8 mouse cellular contexts compared by ENCODE assay signal in the genomic region with DNA sequence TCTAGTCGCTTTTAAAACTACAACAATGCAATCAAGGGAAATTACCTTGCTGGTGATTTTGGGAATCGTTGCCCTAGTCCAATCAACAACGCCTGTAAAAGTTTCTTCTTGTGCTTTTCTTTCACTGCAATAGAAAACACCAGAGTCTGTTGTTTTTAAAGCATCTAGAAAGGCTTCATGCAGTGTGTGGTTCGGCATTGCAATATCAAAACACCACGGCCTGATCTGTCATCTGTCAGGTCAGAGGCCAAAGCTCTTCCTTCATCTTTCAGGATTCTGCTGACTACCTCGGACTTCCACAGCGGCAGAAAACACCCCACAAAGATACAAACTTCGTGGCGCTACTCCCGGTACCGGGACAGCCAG. TPM values are rescaled to one million over a fixed set of nuclear protein-coding genes. Genes with fewer than 3 reads are reported as not detected.
DNase-seq lines count a peak whose midpoint lies in the region; ATAC-seq lines count a peak whose summit lies in the region.

No protein-coding gene starts in this region.

- DNase-seq in 3T3-L1 (ENCODE audit: low read depth, low spot score) = peak; percentile 61
- no peak for DNase-seq in forebrain, embryonic 11.5 days (ENCODE audit: low spot score)
- DNase-seq in right cerebral cortex, postnatal 4 days = no peak
- no peak for DNase-seq in gastrocnemius, postnatal 10 days
- no peak for DNase-seq in thymus, postnatal 4 days

- peak overlapping the region; percentile 89 for H3K9ac ChIP-seq in forebrain, embryonic 11.5 days (ENCODE audit: low read length)
- H3K9ac ChIP-seq in liver, embryonic 12.5 days = peak overlapping the region; percentile 89

- peaks cover 24% of the 10 kb centered on the region for H3K27me3 ChIP-seq in erythroblast, embryonic 14.5 days (ENCODE audit: control insufficient read depth)
- no peaks in the 10 kb centered on the region for H3K27me3 ChIP-seq in forebrain, embryonic 11.5 days (ENCODE audit: control insufficient read depth, insufficient read depth, low read length)
- H3K27me3 ChIP-seq in liver, embryonic 12.5 days (replicated peaks) = peaks cover 24% of the 10 kb centered on the region

- no peak for ATAC-seq in erythroblast, adult 5-6 weeks (replicated peaks; ENCODE audit: low FRiP score, poor library complexity, severe bottlenecking)
- no peak for ATAC-seq in forebrain, embryonic 11.5 days (replicated peaks; ENCODE audit: low FRiP score)
- no peak for ATAC-seq in liver, embryonic 12.5 days

- no peak overlapping the region for H3K27ac ChIP-seq in forebrain, embryonic 11.5 days (ENCODE audit: low read depth, low read length)
- H3K27ac ChIP-seq in liver, embryonic 12.5 days = peak overlapping the region; percentile 83

- peak overlapping the region; percentile 86 for H3K4me3 ChIP-seq in erythroblast, embryonic 14.5 days (replicated peaks)
- H3K4me3 ChIP-seq in forebrain, embryonic 11.5 days (ENCODE audit: low read depth, low read length) = peak overlapping the region; percentile 94
- peak overlapping the region; percentile 80 for H3K4me3 ChIP-seq in liver, embryonic 12.5 days

- H3K36me3 ChIP-seq in erythroblast, embryonic 14.5 days (ENCODE audit: control insufficient read depth) = no peaks in the 10 kb centered on the region
- no peaks in the 10 kb centered on the region for H3K36me3 ChIP-seq in forebrain, embryonic 11.5 days (ENCODE audit: control insufficient read depth, insufficient read depth, low read length)
- no peaks in the 10 kb centered on the region for H3K36me3 ChIP-seq in liver, embryonic 12.5 days

- no peaks in the 10 kb centered on the region for H3K9me3 ChIP-seq in erythroblast, embryonic 14.5 days (ENCODE audit: control insufficient read depth, low read length)
- H3K9me3 ChIP-seq in forebrain, embryonic 11.5 days (ENCODE audit: control insufficient read depth, low read length) = no peaks in the 10 kb centered on the region
- no peaks in the 10 kb centered on the region for H3K9me3 ChIP-seq in liver, embryonic 12.5 days (replicated peaks)

- peak overlapping the region; percentile 88 for H3K4me2 ChIP-seq in forebrain, embryonic 11.5 days (ENCODE audit: low read depth, low read length, severe bottlenecking)
- H3K4me2 ChIP-seq in liver, embryonic 12.5 days = peak overlapping the region; percentile 97

- H3K4me1 ChIP-seq in erythroblast, embryonic 14.5 days (ENCODE audit: control insufficient read depth) = peaks cover 23% of the 10 kb centered on the region
- no peaks in the 10 kb centered on the region; the same call in 1 of the 2 replicates for H3K4me1 ChIP-seq in forebrain, embryonic 11.5 days (replicated peaks; ENCODE audit: control insufficient read depth, insufficient read depth, low read length)
- peaks cover 23% of the 10 kb centered on the region for H3K4me1 ChIP-seq in liver, embryonic 12.5 days

- 8% methylated on average over 11 of the region's 11 CpGs for WGBS in forebrain, embryonic 11.5 days
- WGBS in liver, embryonic 12.5 days (ENCODE audit: insufficient replicate concordance) = 6% methylated on average over 11 of the region's 11 CpGs

RNA-seq across cellular contexts. Expression of a gene that starts 1.2 kb away (rescaled TPM):
- 0.01 and 0.04 TPM in 2 replicates for polyA plus RNA-seq in erythroblast, embryonic 14.5 days (2012)
- 0.58 and 3.3 TPM in 2 replicates for total RNA-seq in erythroblast, adult 5-6 weeks (2015; ENCODE audit: low replicate concordance)
- total RNA-seq in erythroblast, adult 5-6 weeks (2017; ENCODE audit: low replicate concordance) = 0.70 and 1.6 TPM in 2 replicates
- 13.0 and 15.2 TPM in 2 replicates for polyA plus RNA-seq in forebrain, embryonic 11.5 days (2014; fragmentation: Nextera tagmentation; extraction: Ambion mirVana)
- 3.6 and 4.1 TPM in 2 replicates for polyA plus RNA-seq in liver, embryonic 12.5 days (2016; fragmentation: Nextera tagmentation; extraction: Ambion mirVana)
- total RNA-seq in gastrocnemius, postnatal 10 days (2021) = 10 to 100 TPM; 14.1 to 19.6 TPM

RNA-seq across cellular contexts. Expression of a gene that starts 27.6 kb away (rescaled TPM):
- polyA plus RNA-seq in erythroblast, embryonic 14.5 days (2012) = not detected in 2 replicates
- total RNA-seq in erythroblast, adult 5-6 weeks (2015; ENCODE audit: low replicate concordance) = not detected in 2 replicates
- not detected in 2 replicates for total RNA-seq in erythroblast, adult 5-6 weeks (2017; ENCODE audit: low replicate concordance)
- polyA plus RNA-seq in forebrain, embryonic 11.5 days (2014; fragmentation: Nextera tagmentation; extraction: Ambion mirVana) = not detected in 2 replicates
- polyA plus RNA-seq in liver, embryonic 12.5 days (2016; fragmentation: Nextera tagmentation; extraction: Ambion mirVana) = not detected in 2 replicates
- not detected for total RNA-seq in gastrocnemius, postnatal 10 days (2021)
